Mouse (Mus musculus) megakaryocyte, embryonic 14.5 days (primary cell): ENCODE results near the gene Spag17. TPM values are rescaled to one million over a fixed set of nuclear protein-coding genes. Genes with fewer than 3 reads are reported as not detected.

Experiments used
- H3K27me3 ChIP-seq: replicated peaks from 2 replicates; pipeline ENCODE3; 2012; ENCODE audit warnings: inconsistent platforms
- H3K36me3 ChIP-seq: replicated peaks from 2 replicates; pipeline ENCODE3; 2012; ENCODE audit warnings: low read length, inconsistent platforms, mixed read lengths
- H3K4me1 ChIP-seq: 2 replicates; pipeline ENCODE4 v1.6.1; 2012; ENCODE audit warnings: inconsistent platforms
- H3K4me3 ChIP-seq: replicated peaks from 2 replicates; pipeline ENCODE3; 2012; ENCODE audit warnings: moderate library complexity, mild to moderate bottlenecking, inconsistent platforms
- H3K9me3 ChIP-seq: 2 replicates; pipeline ENCODE4 v1.6.1; 2012; ENCODE audit warnings: inconsistent platforms
- FLI1 ChIP-seq: IDR thresholded peaks from 2 replicates; pipeline ENCODE4 v1.6.1; 2012; ENCODE audit warnings: low read length, inconsistent platforms, mixed read lengths
- GATA1 ChIP-seq: IDR thresholded peaks from 3 replicates; pipeline ENCODE4 v1.6.1; 2012; ENCODE audit warnings: mixed read lengths, low read length, inconsistent platforms, borderline replicate concordance
- polyA plus RNA-seq: library from polyadenylated mRNA; stranded (reverse); fragments of >175 nt; gene quantifications from 2 replicates; pipeline ENCODE4 v1.2.3, GENCODE M21; 2012; ENCODE audit warnings: low replicate concordance; ENCODE audit not compliant: insufficient read depth

Gene Spag17
- polyA plus RNA-seq, 1 experiment = not detected

DNA sequence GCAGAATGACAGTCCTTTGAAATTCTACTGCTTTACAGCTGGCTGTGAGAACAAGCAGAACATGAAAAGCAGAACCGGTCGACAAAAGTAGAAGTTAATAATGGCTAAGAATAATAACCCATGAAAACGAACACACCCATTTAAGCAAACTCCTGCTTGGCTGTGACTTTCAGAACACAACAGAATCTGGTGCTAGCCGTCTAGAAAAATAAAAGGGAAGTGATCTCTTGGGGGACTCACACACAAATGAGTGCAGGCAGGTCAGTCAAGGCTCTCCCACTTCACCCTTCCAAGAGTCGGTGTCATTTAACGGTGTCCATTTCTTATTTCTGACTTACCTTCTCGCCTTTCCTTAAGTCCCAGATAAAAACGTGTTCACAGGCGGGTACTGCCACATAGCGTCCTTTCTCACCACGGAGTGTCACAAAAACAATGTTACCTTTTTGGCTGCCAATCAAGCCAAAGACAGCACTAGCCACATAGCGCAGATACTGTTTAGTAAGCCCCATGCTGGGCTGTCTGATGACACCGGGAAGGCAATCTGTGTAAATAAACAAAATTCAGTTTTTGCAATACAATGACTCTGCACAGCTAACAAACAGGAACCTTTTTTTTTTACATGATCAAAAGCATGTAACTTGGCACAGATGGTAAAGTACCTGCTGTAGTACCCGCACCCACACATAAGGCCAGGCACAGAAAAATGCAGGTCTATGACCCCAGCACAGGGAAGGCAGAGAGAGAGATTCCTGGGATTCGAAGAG lies 275.7 kb downstream of the Spag17 start:
- peak overlapping the region; percentile 98 for H3K4me3 ChIP-seq
- peaks cover 51% of the 10 kb centered on the region for H3K36me3 ChIP-seq
- no peaks in the 10 kb centered on the region for H3K9me3 ChIP-seq
- no peaks in the 10 kb centered on the region for H3K27me3 ChIP-seq
- no peak for TF ChIP-seq GATA1
- no peak for TF ChIP-seq FLI1
- H3K4me1 ChIP-seq = peaks cover 26% of the 10 kb centered on the region

DNA sequence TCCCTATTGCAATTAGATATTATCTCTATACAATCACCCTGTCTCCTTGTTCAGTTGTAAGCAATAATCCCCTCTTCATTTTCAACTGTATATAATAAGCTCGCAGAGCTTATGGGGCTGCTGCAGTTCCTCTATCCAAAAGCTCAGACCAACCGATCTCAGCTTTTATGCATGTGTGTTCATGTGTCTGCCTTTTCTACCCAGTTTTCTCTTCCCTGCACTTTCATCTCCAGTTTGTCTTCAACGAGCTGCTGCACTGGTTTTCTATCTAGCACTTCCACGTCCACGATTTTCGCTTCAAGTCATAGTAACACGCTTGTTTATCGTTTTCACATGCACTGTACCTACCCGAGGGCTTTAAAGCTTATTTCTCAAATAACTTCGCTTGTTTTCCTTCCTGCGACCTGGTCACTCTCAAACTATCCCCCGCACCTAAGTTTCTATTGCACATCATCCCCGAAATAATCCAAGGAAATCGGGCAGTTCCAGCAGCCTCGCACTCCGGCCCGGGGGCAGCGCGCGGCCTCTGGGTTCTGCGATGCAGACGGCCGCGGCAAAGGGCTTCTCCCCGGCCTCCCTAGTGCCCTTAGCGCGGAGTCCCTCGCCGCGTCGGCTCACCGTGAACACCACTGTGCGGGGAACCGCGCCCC lies 276.6 kb downstream of the Spag17 start:
- Histone ChIP-seq H3K36me3 (peaks cover 51% of the 10 kb centered on the region), H3K27me3 (no peaks in the 10 kb centered on the region), H3K4me1 (peaks cover 36% of the 10 kb centered on the region), H3K4me3 (peak overlapping the region; percentile 98), H3K9me3 (no peaks in the 10 kb centered on the region)
- TF ChIP-seq FLI1 (no peak), GATA1 (no peak)

DNA sequence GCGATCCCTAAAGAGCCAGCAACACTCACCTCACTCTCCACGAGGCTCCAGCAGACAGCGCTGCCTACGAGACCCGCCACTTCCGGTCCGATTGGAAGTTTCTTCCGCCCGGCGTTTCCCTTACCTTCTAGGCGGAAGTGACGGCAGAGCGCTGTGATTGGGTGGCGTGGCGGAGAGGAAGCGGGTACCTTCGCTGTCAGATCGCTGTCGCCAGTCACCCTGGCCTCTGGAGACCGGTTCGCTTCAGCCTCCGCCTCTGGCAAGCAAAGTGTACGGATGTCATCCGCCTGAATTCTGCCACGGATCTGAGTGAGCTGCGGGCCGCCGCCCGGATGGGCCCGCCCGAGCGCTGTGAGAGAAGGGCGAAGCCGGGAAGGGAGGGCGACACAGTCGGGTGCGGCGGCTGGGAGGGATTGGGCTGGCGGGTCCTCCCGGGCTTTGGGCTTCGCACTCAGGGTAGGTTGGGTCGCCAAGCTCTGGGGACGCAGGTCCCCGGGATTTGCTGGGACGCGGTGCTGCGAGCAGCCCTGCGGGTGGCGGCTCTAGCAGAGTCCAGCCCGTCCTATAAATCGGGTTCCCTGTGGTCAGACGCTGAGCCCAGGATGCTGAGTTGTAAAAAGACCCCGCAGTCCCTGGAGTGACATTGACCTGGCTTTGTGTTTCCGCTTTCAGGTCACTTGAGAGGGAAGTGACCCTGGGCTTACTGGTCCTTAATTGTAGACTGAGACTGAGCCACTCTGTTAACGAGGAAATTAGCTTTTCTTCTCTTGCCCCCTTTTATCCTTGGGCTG lies 277.3 kb downstream of the Spag17 start, which contains the start of the genes Gdap2 and Wdr3:
Gene Gdap2 (plus strand): TSS at position 67 of the 791 bp plus-strand sequence.
Gene Wdr3 (minus strand): TSS at position 93 of the 791 bp plus-strand sequence.
- Histone ChIP-seq H3K4me1 (peaks cover 41% of the 10 kb centered on the region), H3K4me3 (peak within 1 kb of the TSS; percentile 98), H3K9me3 (no peaks in the 10 kb centered on the region), H3K27me3 (no peaks in the 10 kb centered on the region), H3K36me3 (peaks cover 47% of the 10 kb centered on the region)
- TF ChIP-seq GATA1 (no peak), FLI1 (peak; percentile 97)

DNA sequence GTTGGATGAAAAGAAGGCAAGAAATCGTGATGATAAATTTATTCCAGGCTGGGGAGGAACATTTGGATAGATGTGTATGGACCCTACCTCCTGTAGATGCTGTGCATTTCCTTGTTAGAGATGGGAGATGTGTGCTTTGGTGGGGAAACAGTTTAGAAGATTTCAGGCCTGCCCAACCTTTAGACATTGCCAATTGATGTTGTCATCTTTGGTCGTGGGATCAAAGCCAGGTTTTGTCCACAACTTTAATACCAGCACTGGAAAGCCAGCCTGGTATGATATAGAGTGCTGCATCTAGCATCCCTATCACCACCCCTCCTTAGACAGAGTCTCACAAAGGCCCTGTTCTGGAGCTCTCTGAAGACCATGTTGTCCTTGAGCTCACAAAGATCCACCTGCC lies 278.4 kb downstream of the Spag17 start:
- Histone ChIP-seq H3K36me3 (peaks cover 41% of the 10 kb centered on the region), H3K27me3 (no peaks in the 10 kb centered on the region), H3K4me1 (peaks cover 51% of the 10 kb centered on the region), H3K4me3 (peak overlapping the region; percentile 59), H3K9me3 (no peaks in the 10 kb centered on the region)
- no peak for TF ChIP-seq GATA1
- TF ChIP-seq FLI1 = no peak

DNA sequence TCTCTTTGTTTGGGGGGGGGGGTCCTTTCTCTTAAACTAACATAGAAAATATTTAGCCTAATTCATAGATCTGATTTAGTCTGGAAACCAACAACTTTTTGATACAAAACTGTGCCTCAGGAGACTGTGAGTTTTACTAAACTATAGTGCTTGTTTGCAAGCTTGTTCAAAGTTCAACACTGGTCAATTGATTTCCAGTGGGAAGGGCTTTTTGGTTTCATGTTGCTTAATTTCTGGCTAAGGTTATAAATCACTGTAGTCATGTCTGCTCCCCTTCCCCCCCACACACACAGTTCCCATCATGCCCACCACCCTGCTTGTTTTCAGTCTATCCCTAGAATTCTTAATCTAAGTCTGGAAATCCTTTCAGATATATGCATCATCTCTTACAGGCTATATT lies 279.8 kb downstream of the Spag17 start:
- peaks cover 41% of the 10 kb centered on the region for H3K36me3 ChIP-seq
- no peak overlapping the region for H3K4me3 ChIP-seq
- peaks cover 54% of the 10 kb centered on the region for H3K4me1 ChIP-seq
- no peaks in the 10 kb centered on the region for H3K9me3 ChIP-seq
- no peaks in the 10 kb centered on the region for H3K27me3 ChIP-seq
- no peak for TF ChIP-seq FLI1
- no peak for TF ChIP-seq GATA1

DNA sequence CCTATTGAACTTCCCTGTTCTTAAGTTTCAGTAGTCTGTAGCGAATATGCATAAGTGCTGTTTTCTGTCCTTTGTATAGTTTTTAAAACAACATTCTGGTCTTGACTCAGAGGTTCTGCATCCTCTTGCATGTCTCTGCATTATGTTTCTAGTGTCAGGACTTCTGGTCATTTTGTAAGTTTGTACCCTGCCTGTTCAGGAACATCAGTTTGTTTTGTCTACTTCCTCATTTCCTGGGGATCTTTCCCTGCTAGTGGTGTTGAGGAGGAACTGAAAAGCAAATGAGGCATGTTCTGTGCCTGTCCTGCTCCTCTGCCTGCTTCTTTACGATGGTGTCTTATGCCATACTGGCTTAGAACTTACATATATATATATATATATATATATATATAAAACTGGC lies 290.8 kb downstream of the Spag17 start:
- Histone ChIP-seq H3K9me3 (no peaks in the 10 kb centered on the region), H3K27me3 (no peaks in the 10 kb centered on the region), H3K4me3 (no peak overlapping the region), H3K36me3 (peaks cover 92% of the 10 kb centered on the region), H3K4me1 (no peaks in the 10 kb centered on the region; the same call in 1 of the 2 replicates)
- TF ChIP-seq GATA1 = no peak
- TF ChIP-seq FLI1 = no peak

DNA sequence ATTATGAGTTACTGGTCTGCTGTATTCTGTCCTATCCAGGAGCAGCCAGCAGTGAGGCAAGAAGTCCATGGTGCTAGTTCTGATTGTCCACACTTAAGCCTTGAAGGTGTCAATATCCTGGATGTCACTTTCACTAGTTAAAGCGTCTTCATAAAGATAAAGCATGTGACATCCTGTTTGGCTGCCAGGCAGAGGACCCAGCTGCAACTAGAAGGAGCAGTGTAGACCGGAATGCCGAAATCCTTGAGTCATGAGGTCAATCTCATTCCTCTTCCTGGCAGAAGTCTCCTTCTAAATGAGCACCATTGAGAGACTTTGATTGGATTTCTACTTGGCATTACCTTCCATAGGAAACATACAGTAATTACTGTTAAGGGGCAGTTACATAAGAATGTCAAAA lies 295.3 kb downstream of the Spag17 start:
- H3K27me3 ChIP-seq = no peaks in the 10 kb centered on the region
- TF ChIP-seq FLI1 = no peak
- no peak for TF ChIP-seq GATA1
- H3K9me3 ChIP-seq = no peaks in the 10 kb centered on the region
- no peaks in the 10 kb centered on the region; the same call in 1 of the 2 replicates for H3K4me1 ChIP-seq
- H3K4me3 ChIP-seq = no peak overlapping the region
- peaks cover 90% of the 10 kb centered on the region for H3K36me3 ChIP-seq

DNA sequence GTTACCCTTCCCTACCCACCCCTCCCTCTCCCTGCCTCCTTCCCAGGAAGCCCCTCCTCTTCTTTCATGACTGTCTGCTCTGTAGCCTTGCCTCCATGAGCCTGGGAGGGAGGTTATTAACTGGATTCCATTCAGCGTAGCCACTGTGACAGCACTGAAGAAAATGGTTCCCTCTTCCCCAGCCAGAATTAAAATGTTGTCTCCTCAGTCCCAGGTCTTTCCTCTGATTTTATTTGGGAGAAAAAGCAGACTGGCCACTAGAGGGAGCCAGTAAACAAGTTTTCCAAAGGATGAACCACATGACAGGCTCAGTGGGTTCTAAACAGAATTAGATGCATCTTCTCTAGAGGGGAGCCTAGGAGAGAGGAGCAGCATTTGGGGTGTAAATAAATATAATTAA lies 304.2 kb downstream of the Spag17 start:
- no peak for TF ChIP-seq GATA1
- H3K4me3 ChIP-seq = no peak overlapping the region
- H3K9me3 ChIP-seq = no peaks in the 10 kb centered on the region
- H3K27me3 ChIP-seq = no peaks in the 10 kb centered on the region
- H3K36me3 ChIP-seq = peaks cover 89% of the 10 kb centered on the region
- H3K4me1 ChIP-seq = peaks cover 13% of the 10 kb centered on the region

DNA sequence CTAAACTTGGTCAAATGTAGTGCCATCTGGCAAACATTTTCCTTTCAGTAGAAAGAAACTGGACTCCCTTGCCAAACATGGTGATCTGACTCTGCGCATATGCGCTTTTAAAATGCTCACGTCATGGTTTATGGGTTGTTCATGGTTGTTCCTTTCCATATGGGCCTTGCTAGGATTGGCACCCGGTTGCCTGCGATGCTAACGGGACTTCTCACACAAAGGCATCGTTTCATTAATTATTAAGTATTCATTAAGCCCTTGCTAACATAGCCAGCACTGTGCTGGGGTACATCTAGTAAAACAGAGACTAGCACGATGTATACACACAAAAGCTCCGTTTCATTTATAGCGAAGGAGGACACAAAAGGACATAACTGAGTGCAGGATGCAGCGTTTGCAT lies 304.7 kb downstream of the Spag17 start:
- Histone ChIP-seq H3K4me1 (peaks cover 16% of the 10 kb centered on the region), H3K4me3 (no peak overlapping the region), H3K36me3 (peaks cover 88% of the 10 kb centered on the region), H3K9me3 (no peaks in the 10 kb centered on the region), H3K27me3 (no peaks in the 10 kb centered on the region)
- TF ChIP-seq GATA1 (no peak), FLI1 (no peak)
